Mouse (Mus musculus) megakaryocyte, embryonic 14.5 days (primary cell): ENCODE measurements around the gene Dis3l2.

Experiments used
- FLI1 ChIP-seq: IDR thresholded peaks from 2 replicates; pipeline ENCODE4 v1.6.1; 2012; ENCODE audit warnings: low read length, inconsistent platforms, mixed read lengths
- GATA1 ChIP-seq: IDR thresholded peaks from 3 replicates; pipeline ENCODE4 v1.6.1; 2012; ENCODE audit warnings: mixed read lengths, low read length, inconsistent platforms, borderline replicate concordance

DNA sequence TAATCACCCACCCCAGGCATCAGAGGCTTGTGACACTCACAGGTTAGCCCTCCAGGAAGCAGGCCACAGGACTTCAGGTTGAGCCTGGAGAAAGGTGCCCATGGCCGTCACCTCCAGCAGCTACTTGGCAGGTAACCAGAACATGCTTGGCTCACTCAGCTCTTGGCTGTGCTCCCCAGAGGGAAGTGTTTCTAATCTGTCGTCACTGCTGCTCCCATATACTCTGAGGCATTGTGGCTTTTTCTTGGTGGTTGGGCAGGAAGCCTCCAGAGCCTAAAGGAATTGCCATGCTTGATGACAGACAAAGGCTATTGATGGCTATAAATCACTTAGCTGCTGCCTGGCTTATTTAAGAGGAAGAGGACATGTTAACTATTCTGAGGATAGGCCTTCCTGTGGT, 325.2 kb downstream of the Dis3l2 start:
- TF ChIP-seq GATA1 (no peak), FLI1 (no peak)
